18 mouse cellular contexts compared by ENCODE assay signal in the genomic region with DNA sequence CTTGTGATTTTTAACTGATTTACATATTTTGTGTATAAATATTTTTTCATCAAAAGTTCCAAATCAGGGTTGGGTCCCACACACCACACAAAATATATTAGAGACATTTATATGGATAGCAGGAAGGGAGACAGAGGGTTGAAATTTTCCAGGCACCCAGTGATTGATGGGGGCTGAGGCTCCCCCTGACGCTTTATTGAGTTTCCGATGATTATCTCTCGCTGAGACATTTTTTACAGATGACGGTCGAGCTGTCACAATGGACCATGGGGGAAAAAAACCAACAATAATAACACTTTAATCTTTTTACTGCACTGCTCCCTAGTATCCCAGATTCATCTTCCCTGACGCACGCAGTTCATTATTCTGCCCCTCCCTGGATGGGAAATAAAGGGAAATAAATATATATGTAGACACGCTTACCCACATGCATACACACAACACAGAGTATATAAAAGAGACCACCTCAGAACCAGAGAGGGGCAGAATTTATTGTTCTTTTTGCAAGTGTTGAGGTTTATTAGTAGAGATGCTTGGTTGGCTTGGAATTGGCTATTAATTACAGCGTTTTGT. TPM values are rescaled to one million over a fixed set of nuclear protein-coding genes. Genes with fewer than 3 reads are reported as not detected.
A peak's percentile ranks its signal among the peaks of the same experiment; 100 is the strongest.
DNase-seq lines count a peak whose midpoint lies in the region; ATAC-seq and TF ChIP-seq lines count a peak whose summit lies in the region.
"Had no signal": no experiment of that assay in that cellular context is flagged by ENCODE, and none has a peak within 500 bp of the region (broad histone marks: within the 10 kb centered on the region; RNA-seq: fewer than 3 reads in every experiment).

No protein-coding gene starts in this region.

- 82% methylated on average over 9 of the region's 9 CpGs for WGBS in hindbrain, embryonic 12.5 days
- 72% methylated on average over 9 of the region's 9 CpGs for WGBS in hindbrain, postnatal 0 days
- WGBS in hindbrain, embryonic 15.5 days = 67% methylated on average over 9 of the region's 9 CpGs
- 67% methylated on average over 9 of the region's 9 CpGs for WGBS in stomach, postnatal 0 days

- no peaks in the 10 kb centered on the region for H3K4me1 ChIP-seq in hindbrain, embryonic 12.5 days
- H3K4me1 ChIP-seq in hindbrain, postnatal 0 days (ENCODE audit: insufficient read depth, low read length) = no peaks in the 10 kb centered on the region
- H3K4me1 ChIP-seq in hindbrain, embryonic 15.5 days (replicated peaks) = no peaks in the 10 kb centered on the region
- H3K4me1 ChIP-seq in stomach, postnatal 0 days (replicated peaks; ENCODE audit: control insufficient read depth, insufficient read depth) = no peaks in the 10 kb centered on the region
- H3K4me1 ChIP-seq: embryonic facial prominence, embryonic 12.5 days; forebrain, embryonic 15.5 days had no signal

- H3K36me3 ChIP-seq in hindbrain, embryonic 12.5 days = no peaks in the 10 kb centered on the region
- H3K36me3 ChIP-seq in hindbrain, postnatal 0 days (ENCODE audit: insufficient read depth, low read length) = no peaks in the 10 kb centered on the region
- no peaks in the 10 kb centered on the region for H3K36me3 ChIP-seq in hindbrain, embryonic 15.5 days
- no peaks in the 10 kb centered on the region for H3K36me3 ChIP-seq in stomach, postnatal 0 days (ENCODE audit: control insufficient read depth, insufficient read depth, low read length)
- H3K36me3 ChIP-seq: embryonic facial prominence, embryonic 12.5 days; forebrain, embryonic 15.5 days; heart, embryonic 13.5 days had no signal

- TF ChIP-seq CTCF in hindbrain, postnatal 0 days (IDR thresholded peaks at IDR 0.05; ENCODE audit: low read depth) = no peak
- no peak for TF ChIP-seq CTCF in left cerebral cortex, adult 2 months (IDR thresholded peaks at IDR 0.05)
- TF ChIP-seq CTCF in stomach, postnatal 0 days (IDR thresholded peaks at IDR 0.05; ENCODE audit: low read depth) = no peak

- H3K4me2 ChIP-seq in hindbrain, embryonic 12.5 days (replicated peaks) = no peak overlapping the region
- H3K4me2 ChIP-seq in hindbrain, postnatal 0 days (ENCODE audit: low read depth, low read length) = no peak overlapping the region
- H3K4me2 ChIP-seq in hindbrain, embryonic 15.5 days = no peak overlapping the region
- no peak overlapping the region for H3K4me2 ChIP-seq in stomach, postnatal 0 days (replicated peaks; ENCODE audit: low read depth)
- H3K4me2 ChIP-seq: embryonic facial prominence, embryonic 12.5 days; forebrain, embryonic 15.5 days; heart, embryonic 13.5 days had no signal

- intact Hi-C loops in left cerebral cortex, adult 2 months (cut with DNase I) = no loop called here
- intact Hi-C loops in left cerebral cortex, postnatal 14 days (cut with DNase I) = no loop called here

- H3K27ac ChIP-seq in hindbrain, embryonic 12.5 days = no peak overlapping the region
- no peak overlapping the region for H3K27ac ChIP-seq in hindbrain, postnatal 0 days
- H3K27ac ChIP-seq in left cerebral cortex, adult 2 months = peak overlapping the region; percentile 55
- H3K27ac ChIP-seq in hindbrain, embryonic 15.5 days (replicated peaks) = no peak overlapping the region
- H3K27ac ChIP-seq in stomach, postnatal 0 days (replicated peaks) = no peak overlapping the region
- H3K27ac ChIP-seq: embryonic facial prominence, embryonic 12.5 days; forebrain, embryonic 15.5 days; heart, embryonic 13.5 days had no signal

- no peak overlapping the region for H3K4me3 ChIP-seq in hindbrain, embryonic 12.5 days
- H3K4me3 ChIP-seq in hindbrain, postnatal 0 days (ENCODE audit: low read length) = no peak overlapping the region
- no peak overlapping the region for H3K4me3 ChIP-seq in left cerebral cortex, adult 2 months
- no peak overlapping the region for H3K4me3 ChIP-seq in hindbrain, embryonic 15.5 days
- H3K4me3 ChIP-seq in stomach, postnatal 0 days (ENCODE audit: low read depth, low read length) = no peak overlapping the region
- H3K4me3 ChIP-seq: embryonic facial prominence, embryonic 12.5 days; forebrain, embryonic 15.5 days; heart, embryonic 13.5 days had no signal

- H3K9me3 ChIP-seq in hindbrain, embryonic 12.5 days (replicated peaks) = no peaks in the 10 kb centered on the region
- H3K9me3 ChIP-seq in hindbrain, postnatal 0 days (ENCODE audit: low read length) = no peaks in the 10 kb centered on the region
- no peaks in the 10 kb centered on the region for H3K9me3 ChIP-seq in hindbrain, embryonic 15.5 days
- no peaks in the 10 kb centered on the region for H3K9me3 ChIP-seq in stomach, postnatal 0 days (ENCODE audit: control insufficient read depth, low read length)
- H3K9me3 ChIP-seq: embryonic facial prominence, embryonic 12.5 days; forebrain, embryonic 15.5 days; heart, embryonic 13.5 days had no signal

- DNase-seq in hindbrain, postnatal 0 days (ENCODE audit: low spot score) = no peak
- DNase-seq in left cerebral cortex, adult 2 months (ENCODE audit: extremely low spot score in 1 of 2, low spot score in 2 of 2) = no peak
- no peak for DNase-seq in left cerebral cortex, postnatal 14 days (ENCODE audit: low spot score in 2 of 2)
- DNase-seq in stomach, postnatal 0 days (ENCODE audit: low spot score) = peak; percentile 12
- no peak for DNase-seq in liver
- DNase-seq in urinary bladder, adult 2 months (ENCODE audit: low spot score) = no peak
- DNase-seq: adrenal gland, adult 8-10 months; cerebellum, adult 11 months; cerebellum, adult 8-10 months; cerebellum, postnatal 25 days; gastrocnemius, postnatal 36 days; heart, postnatal 36 days had no signal

- no peaks in the 10 kb centered on the region for H3K27me3 ChIP-seq in hindbrain, embryonic 12.5 days
- no peaks in the 10 kb centered on the region for H3K27me3 ChIP-seq in hindbrain, postnatal 0 days (ENCODE audit: insufficient read depth, low read length)
- no peaks in the 10 kb centered on the region for H3K27me3 ChIP-seq in hindbrain, embryonic 15.5 days
- no peaks in the 10 kb centered on the region for H3K27me3 ChIP-seq in stomach, postnatal 0 days (ENCODE audit: control insufficient read depth, insufficient read depth, low read length)
- H3K27me3 ChIP-seq: CH12.LX; embryonic facial prominence, embryonic 12.5 days; forebrain, embryonic 15.5 days; heart, embryonic 13.5 days had no signal

- no peak overlapping the region for H3K9ac ChIP-seq in hindbrain, embryonic 12.5 days
- no peak overlapping the region for H3K9ac ChIP-seq in hindbrain, postnatal 0 days (replicated peaks; ENCODE audit: low read length)
- H3K9ac ChIP-seq in hindbrain, embryonic 15.5 days = no peak overlapping the region
- H3K9ac ChIP-seq in stomach, postnatal 0 days (ENCODE audit: low read length) = no peak overlapping the region
- H3K9ac ChIP-seq: embryonic facial prominence, embryonic 12.5 days; forebrain, embryonic 15.5 days; heart, embryonic 13.5 days had no signal

- no peak for TF ChIP-seq EP300 in stomach, postnatal 0 days (optimal IDR thresholded peaks at IDR 0.05)

- ATAC-seq in hindbrain, embryonic 12.5 days (ENCODE audit: low FRiP score) = peak; percentile 46; the same call in 1 of the 2 replicates
- no peak for ATAC-seq in hindbrain, postnatal 0 days
- ATAC-seq in hindbrain, embryonic 15.5 days (ENCODE audit: low FRiP score, low read depth) = peak; percentile 63; the same call in 1 of the 2 replicates
- no peak for ATAC-seq in stomach, postnatal 0 days (ENCODE audit: low FRiP score, low TSS enrichment)
- ATAC-seq: forebrain, embryonic 15.5 days had no signal

RNA-seq across cellular contexts. Expression of a gene that starts 50.5 kb away (rescaled TPM):
- 37.8 and 38.4 TPM in 2 replicates for polyA plus RNA-seq in hindbrain, embryonic 12.5 days (2016; fragmentation: Nextera tagmentation; extraction: Ambion mirVana)
- 42.8 and 67.4 TPM in 2 replicates for total RNA-seq in hindbrain, postnatal 0 days (2014; rRNA removed)
- polyA plus RNA-seq in hindbrain, postnatal 0 days (2015; fragmentation: Nextera tagmentation; extraction: Ambion mirVana) = 36.5 and 36.6 TPM in 2 replicates
- total RNA-seq in left cerebral cortex, adult 2 months (2021) = 10 to 100 TPM; 55.6 to 57.1 TPM
- total RNA-seq in left cerebral cortex, postnatal 14 days (2021) = 10 to 100 TPM; 47.6 to 50.4 TPM
- polyA plus RNA-seq in hindbrain, embryonic 15.5 days (2015; fragmentation: Nextera tagmentation; extraction: Ambion mirVana) = 37.5 and 43.5 TPM in 2 replicates
- 38.6 and 40.2 TPM in 2 replicates for polyA plus RNA-seq in stomach, postnatal 0 days (2015; fragmentation: Nextera tagmentation; extraction: Ambion mirVana)
- 23.8 and 25.3 TPM in 2 replicates for polyA plus RNA-seq in urinary bladder, adult 2 months (2012; rRNA removed)

Comparison
In these comparisons a context has a peak if more than half of its experiments do, and no peak if none do; other contexts are left out.
1. ATAC-seq: peak in hindbrain, embryonic 12.5 days (single experiment) and hindbrain, embryonic 15.5 days (single experiment); none in hindbrain, postnatal 0 days (single experiment) and stomach, postnatal 0 days (single experiment).